Mouse (Mus musculus) CD8-positive naive resting alpha-beta T cell, adult 2 months (primary cell): ENCODE data around the gene Tgif2lx1.
"Not testable (repeated sequence)": the region's sequence is repeated elsewhere in the genome, so short reads cannot be mapped to it uniquely, and the experiment has no call there.

Source experiments
- DNase-seq, 2 experiments: peaks; one replicate each; pipeline ENCODE4 v3.0.0; 2022; ENCODE audit warnings: low read depth in 2 of 2, low spot score in 2 of 2

The Tgif2lx1 gene

DNA sequence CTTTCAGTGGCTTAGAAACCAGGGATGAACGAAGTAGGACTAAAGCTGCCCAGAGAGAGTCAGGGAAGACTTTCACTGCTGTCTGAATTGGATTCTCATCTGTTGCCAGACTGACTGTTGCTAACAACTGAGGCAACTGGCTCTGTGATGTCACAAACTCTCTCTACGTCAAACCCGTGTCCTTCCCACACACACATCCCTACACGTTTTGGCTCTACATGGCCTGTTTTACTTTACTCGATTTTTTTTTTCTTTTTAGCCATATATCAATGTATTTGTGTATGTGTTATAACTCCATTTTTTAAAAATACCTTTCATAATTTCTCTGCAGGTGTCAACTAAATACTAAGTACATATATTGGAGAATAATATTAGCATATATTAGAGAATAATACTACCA is at the start of gene Tgif2lx1:
TSS of gene Tgif2lx1 (minus strand) at position 101 of the 400 bp plus-strand sequence.
- DNase-seq = not testable (repeated sequence)
